Mouse (Mus musculus) lung, embryonic 16.5 days (tissue): ENCODE measurements around the gene Cables2. TPM values are rescaled to one million over a fixed set of nuclear protein-coding genes. Genes with fewer than 3 reads are reported as not detected.

Source experiments
- ATAC-seq: fragments of 200-750 bp; cut with Nextera tagmentation; 2 replicates; pipeline ENCODE4 v1.8.0; 2017; ENCODE audit warnings: low read depth, mild to moderate bottlenecking, moderate library complexity
- H3K27ac ChIP-seq: fragments of 300-500 bp; sonication (generic); 2 replicates; pipeline ENCODE4 v1.5.1; 2014; ENCODE audit warnings: mild to moderate bottlenecking, control low read depth, low read length
- H3K27me3 ChIP-seq: fragments of 300-500 bp; sonication (generic); 2 replicates; pipeline ENCODE4 v1.6.1; 2014; ENCODE audit warnings: low read depth, low read length, mixed read lengths; ENCODE audit not compliant: control insufficient read depth, insufficient read depth
- H3K36me3 ChIP-seq: fragments of 300-500 bp; sonication (generic); 2 replicates; pipeline ENCODE4 v1.6.1; 2014; ENCODE audit warnings: low read length; ENCODE audit not compliant: control insufficient read depth, insufficient read depth
- H3K4me1 ChIP-seq: fragments of 300-500 bp; sonication (generic); replicated peaks from 2 replicates; pipeline ENCODE4 v1.6.1; 2014; ENCODE audit warnings: low read length, mixed read lengths; ENCODE audit not compliant: control insufficient read depth, insufficient read depth
- H3K4me2 ChIP-seq: fragments of 300-500 bp; sonication (generic); 2 replicates; pipeline ENCODE4 v1.6.1; 2014; ENCODE audit warnings: low read depth, low read length, control low read depth
- H3K4me3 ChIP-seq: fragments of 300-500 bp; sonication (generic); 2 replicates; pipeline ENCODE4 v1.5.1; 2014; ENCODE audit warnings: mild to moderate bottlenecking, low read length, control low read depth
- H3K9ac ChIP-seq: fragments of 300-500 bp; sonication (generic); 2 replicates; pipeline ENCODE4 v1.6.1; 2014; ENCODE audit warnings: low read length, control low read depth
- H3K9me3 ChIP-seq: fragments of 300-500 bp; sonication (generic); 2 replicates; pipeline ENCODE4 v1.6.1; 2016; ENCODE audit warnings: low read length; ENCODE audit not compliant: control insufficient read depth
- WGBS: fragments of 180-500 bp; shearing (Covaris S2); extraction: QIAGEN DNeasy Blood & Tissue Kit; methylation state at CpG from one replicate; pipeline ENCODE4 v1.1.7; 2014; 5-methylcytosine and 5-hydroxymethylcytosine counted together
- polyA plus RNA-seq: library from polyadenylated mRNA; unstranded; fragments of >200 nt; fragmentation: Nextera tagmentation; extraction: Ambion mirVana; gene quantifications from 2 replicates; pipeline ENCODE4 v1.2.1, GENCODE M21; 2015

The Cables2 gene
- polyA plus RNA-seq, 1 experiment from 2014 or later, result 8.4 TPM

GRCm38 (mm10) chr2:180250930-180251611 is 22.2 kb downstream of the Cables2 start:
- H3K4me2 ChIP-seq, result no peak overlapping the region
- no peaks in the 10 kb centered on the region for H3K9me3 ChIP-seq
- H3K27ac ChIP-seq, result no peak overlapping the region
- H3K27me3 ChIP-seq, result no peaks in the 10 kb centered on the region
- H3K4me1 ChIP-seq, result peaks cover 4% of the 10 kb centered on the region; the same call in 1 of the 2 replicates
- 23% methylated on average over 11 of the region's 11 CpGs for WGBS
- no peak overlapping the region for H3K4me3 ChIP-seq
- H3K9ac ChIP-seq, result peak overlapping the region; percentile 32; the same call in 1 of the 2 replicates
- ATAC-seq, result peak; percentile 89
- H3K36me3 ChIP-seq, result no peaks in the 10 kb centered on the region

- 52% methylated on average over 9 of the region's 9 CpGs for WGBS
- Histone ChIP-seq H3K9me3 (no peaks in the 10 kb centered on the region), H3K36me3 (no peaks in the 10 kb centered on the region), H3K9ac (no peak overlapping the region), H3K4me1 (peaks cover 4% of the 10 kb centered on the region; the same call in 1 of the 2 replicates), H3K4me2 (no peak overlapping the region), H3K27ac (no peak overlapping the region), H3K4me3 (no peak overlapping the region), H3K27me3 (no peaks in the 10 kb centered on the region)
- ATAC-seq, result peak; percentile 17; the same call in 1 of the 2 replicates
These were observed 24.2 kb downstream of the Cables2 start for GRCm38 (mm10) chr2:180248947-180249660.

- Histone ChIP-seq H3K9ac (no peak overlapping the region), H3K9me3 (no peaks in the 10 kb centered on the region), H3K36me3 (no peaks in the 10 kb centered on the region), H3K27me3 (no peaks in the 10 kb centered on the region), H3K27ac (no peak overlapping the region), H3K4me2 (no peak overlapping the region), H3K4me3 (no peak overlapping the region), H3K4me1 (peaks cover 4% of the 10 kb centered on the region; the same call in 1 of the 2 replicates)
- WGBS, result 77% methylated on average over 5 of the region's 5 CpGs
- ATAC-seq, result no peak
These were observed 25.4 kb downstream of the Cables2 start for GRCm38 (mm10) chr2:180247916-180248315.

- WGBS, result 60% methylated on average over 4 of the region's 4 CpGs
- Histone ChIP-seq H3K27ac (0 out of 2 replicates have a peak overlapping the region, but pooled peaks have one; percentile 16), H3K4me2 (no peak overlapping the region), H3K9me3 (peaks cover 5% of the 10 kb centered on the region; the same call in 1 of the 2 replicates), H3K27me3 (no peaks in the 10 kb centered on the region), H3K4me3 (no peak overlapping the region), H3K4me1 (no peaks in the 10 kb centered on the region), H3K36me3 (no peaks in the 10 kb centered on the region), H3K9ac (no peak overlapping the region)
- peak; percentile 73 for ATAC-seq
These were observed 30.2 kb downstream of the Cables2 start for GRCm38 (mm10) chr2:180243108-180243507.

GRCm38 (mm10) chr2:180238591-180238990 is 34.7 kb downstream of the Cables2 start:
- H3K27me3 ChIP-seq, result no peaks in the 10 kb centered on the region
- no peak overlapping the region for H3K4me2 ChIP-seq

DNA sequence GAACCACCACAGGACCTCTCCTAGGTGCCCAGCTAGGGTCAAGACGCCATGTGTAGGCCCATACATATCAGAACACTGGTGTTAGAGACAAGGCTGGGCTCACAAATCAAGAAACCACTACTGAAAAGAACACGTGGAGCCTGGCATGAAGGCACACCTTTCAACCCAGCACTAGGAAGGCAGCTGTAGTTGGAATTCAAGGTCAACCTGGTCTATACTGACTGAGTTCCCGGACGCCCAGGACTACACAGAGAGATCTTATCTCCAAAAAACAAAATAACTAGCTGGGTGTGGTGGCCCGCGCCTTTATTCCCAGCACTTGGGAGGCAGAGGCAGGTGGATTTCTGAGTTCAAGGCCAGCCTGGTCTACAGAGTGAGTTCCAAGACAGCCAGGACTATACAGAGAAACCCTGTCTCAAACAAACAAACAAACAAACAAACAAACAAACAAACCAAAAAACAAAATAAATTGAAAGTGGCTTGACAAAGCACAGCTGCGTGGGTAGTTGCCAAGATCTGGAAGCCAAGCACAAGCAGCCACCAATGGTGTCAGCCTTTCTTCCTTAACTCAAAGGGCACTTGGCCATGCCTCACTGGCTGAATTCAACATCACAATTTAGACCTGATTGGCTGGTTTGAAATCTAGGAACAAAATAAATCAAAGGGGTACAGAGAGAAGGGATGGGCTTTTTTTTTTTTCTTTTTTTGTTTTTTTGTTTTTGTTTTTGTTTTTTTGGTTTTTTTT is 35.5 kb downstream of the Cables2 start:
- WGBS, result 73% methylated on average over 7 of the region's 7 CpGs
- Histone ChIP-seq H3K4me1 (peaks cover 37% of the 10 kb centered on the region), H3K4me2 (no peak overlapping the region), H3K9ac (no peak overlapping the region), H3K9me3 (peaks cover 5% of the 10 kb centered on the region; the same call in 1 of the 2 replicates), H3K27me3 (no peaks in the 10 kb centered on the region), H3K36me3 (no peaks in the 10 kb centered on the region), H3K27ac (no peak overlapping the region), H3K4me3 (no peak overlapping the region)
- ATAC-seq, result no peak

More at GRCm38 (mm10) chr2:180238591-180238990, 34.7 kb downstream of the Cables2 start:
- Histone ChIP-seq H3K4me3 (no peak overlapping the region), H3K36me3 (no peaks in the 10 kb centered on the region), H3K27ac (no peak overlapping the region), H3K4me1 (peaks cover 29% of the 10 kb centered on the region), H3K9me3 (peaks cover 5% of the 10 kb centered on the region; the same call in 1 of the 2 replicates), H3K9ac (no peak overlapping the region)
- WGBS, result 53% methylated on average over 5 of the region's 5 CpGs
- ATAC-seq, result no peak

DNA sequence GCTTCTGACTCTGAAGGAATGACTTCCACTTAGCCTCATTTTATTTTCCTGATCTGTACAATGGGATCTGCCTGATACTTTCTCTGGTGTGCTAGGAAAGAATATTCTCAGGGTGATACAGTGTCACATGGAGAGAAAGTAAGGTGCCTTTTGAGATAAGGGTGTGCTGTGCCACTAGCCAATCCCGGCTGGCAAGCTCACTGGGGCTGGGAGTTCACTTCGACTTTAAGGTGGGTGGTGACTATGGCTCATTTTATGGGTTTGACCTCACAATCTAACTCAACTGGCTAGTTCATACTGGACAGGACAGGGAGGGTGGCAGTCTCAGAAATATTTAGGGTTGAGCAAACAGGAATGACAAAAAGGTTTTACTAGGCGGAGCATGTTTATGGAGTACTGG is 36.4 kb downstream of the Cables2 start:
- ATAC-seq, result no peak
- Histone ChIP-seq H3K27me3 (no peaks in the 10 kb centered on the region), H3K9ac (no peak overlapping the region), H3K4me3 (no peak overlapping the region), H3K4me1 (peaks cover 40% of the 10 kb centered on the region), H3K9me3 (peaks cover 5% of the 10 kb centered on the region; the same call in 1 of the 2 replicates), H3K27ac (no peak overlapping the region; the same call in 1 of the 2 replicates), H3K36me3 (no peaks in the 10 kb centered on the region), H3K4me2 (no peak overlapping the region)
- WGBS, result 62% methylated on average over 3 of the region's 3 CpGs

GRCm38 (mm10) chr2:180236500-180236899 is 36.8 kb downstream of the Cables2 start:
- 52% methylated on average over 3 of the region's 3 CpGs for WGBS
- Histone ChIP-seq H3K36me3 (no peaks in the 10 kb centered on the region), H3K4me3 (no peak overlapping the region), H3K27ac (peak overlapping the region; percentile 98), H3K9me3 (peaks cover 2% of the 10 kb centered on the region; the same call in 1 of the 2 replicates), H3K4me1 (peaks cover 40% of the 10 kb centered on the region), H3K4me2 (no peak overlapping the region), H3K9ac (no peak overlapping the region), H3K27me3 (no peaks in the 10 kb centered on the region)
- no peak for ATAC-seq

DNA sequence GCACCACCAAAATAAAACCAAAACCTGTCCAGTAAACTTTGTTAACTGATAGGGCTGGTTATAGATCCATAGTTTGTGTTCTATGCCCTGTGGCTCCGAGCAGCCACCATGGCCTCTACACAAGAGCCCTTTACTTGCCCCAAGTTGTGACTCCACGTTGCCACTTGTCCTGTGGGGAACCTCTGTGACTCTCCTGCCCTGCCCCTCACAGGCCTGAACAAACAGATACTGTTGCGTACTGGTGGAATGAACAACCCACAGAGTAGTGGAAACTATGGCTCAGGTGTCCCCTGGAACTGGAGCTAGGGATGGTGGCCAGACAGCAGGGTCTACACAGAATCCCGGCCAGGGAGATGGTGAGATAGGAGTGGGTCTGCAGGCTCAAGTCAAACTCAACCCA is 37.5 kb downstream of the Cables2 start:
- Histone ChIP-seq H3K9me3 (no peaks in the 10 kb centered on the region), H3K27me3 (no peaks in the 10 kb centered on the region), H3K4me2 (no peak overlapping the region), H3K27ac (peak overlapping the region; percentile 98), H3K4me3 (no peak overlapping the region), H3K9ac (no peak overlapping the region), H3K36me3 (no peaks in the 10 kb centered on the region), H3K4me1 (peaks cover 42% of the 10 kb centered on the region)
- WGBS, result 55% methylated on average over 4 of the region's 4 CpGs
- no peak for ATAC-seq
